Mouse (Mus musculus) stomach, postnatal 0 days (tissue): ENCODE measurements around the gene Slc26a6. TPM values are rescaled to one million over a fixed set of nuclear protein-coding genes. Genes with fewer than 3 reads are reported as not detected.

Source experiments
- ATAC-seq: fragments of 200-750 bp; cut with Nextera tagmentation; 2 replicates; pipeline ENCODE4 v1.8.0; 2017; ENCODE audit not compliant: low FRiP score, low TSS enrichment
- DNase-seq: peaks from one replicate; pipeline ENCODE4 v3.0.0-alpha.2; 2016; ENCODE audit warnings: low spot score
- H3K27ac ChIP-seq: fragments of 300-500 bp; sonication (generic); replicated peaks from 2 replicates; pipeline ENCODE4 v1.5.1; 2014; ENCODE audit warnings: mild to moderate bottlenecking, control low read depth
- H3K27me3 ChIP-seq: fragments of 300-500 bp; sonication (generic); 2 replicates; pipeline ENCODE4 v1.6.1; 2014; ENCODE audit warnings: low read length; ENCODE audit not compliant: control insufficient read depth, insufficient read depth
- H3K36me3 ChIP-seq: fragments of 300-500 bp; sonication (generic); 2 replicates; pipeline ENCODE4 v1.6.1; 2014; ENCODE audit warnings: low read length, mixed read lengths; ENCODE audit not compliant: control insufficient read depth, insufficient read depth
- H3K4me1 ChIP-seq: fragments of 300-500 bp; sonication (generic); replicated peaks from 2 replicates; pipeline ENCODE4 v1.6.1; 2014; ENCODE audit warnings: antibody characterized with exemption; ENCODE audit not compliant: control insufficient read depth, insufficient read depth
- H3K4me2 ChIP-seq: fragments of 300-500 bp; sonication (generic); replicated peaks from 2 replicates; pipeline ENCODE4 v1.6.1; 2014; ENCODE audit warnings: low read depth, mild to moderate bottlenecking, control low read depth, moderate library complexity
- H3K4me3 ChIP-seq: fragments of 300-500 bp; sonication (generic); 2 replicates; pipeline ENCODE4 v1.5.1; 2014; ENCODE audit warnings: low read depth, low read length, control low read depth
- H3K9ac ChIP-seq: fragments of 300-500 bp; sonication (generic); 2 replicates; pipeline ENCODE4 v1.6.1; 2014; ENCODE audit warnings: mild to moderate bottlenecking, low read length, control low read depth, mixed read lengths
- H3K9me3 ChIP-seq: fragments of 300-500 bp; sonication (generic); 2 replicates; pipeline ENCODE4 v1.6.1; 2016; ENCODE audit warnings: low read length; ENCODE audit not compliant: control insufficient read depth
- CTCF ChIP-seq: IDR thresholded peaks from 2 replicates; pipeline ENCODE4 v1.5.1; 2016; ENCODE audit warnings: antibody characterized with exemption, low read depth, mild to moderate bottlenecking, moderate library complexity
- EP300 ChIP-seq: optimal IDR thresholded peaks from 2 replicates; pipeline ENCODE3; 2016; ENCODE audit warnings: antibody characterized with exemption
- WGBS: fragments of 180-500 bp; shearing (Covaris S2); extraction: QIAGEN DNeasy Blood & Tissue Kit; methylation state at CpG from one replicate; pipeline ENCODE4 v1.1.7; 2014; 5-methylcytosine and 5-hydroxymethylcytosine counted together
- polyA plus RNA-seq: library from polyadenylated mRNA; unstranded; fragments of >200 nt; fragmentation: Nextera tagmentation; extraction: Ambion mirVana; gene quantifications from 2 replicates; pipeline ENCODE4 v1.2.1, GENCODE M21; 2015

The Slc26a6 gene
- polyA plus RNA-seq, 1 experiment from 2014 or later: 8.2 TPM

DNA sequence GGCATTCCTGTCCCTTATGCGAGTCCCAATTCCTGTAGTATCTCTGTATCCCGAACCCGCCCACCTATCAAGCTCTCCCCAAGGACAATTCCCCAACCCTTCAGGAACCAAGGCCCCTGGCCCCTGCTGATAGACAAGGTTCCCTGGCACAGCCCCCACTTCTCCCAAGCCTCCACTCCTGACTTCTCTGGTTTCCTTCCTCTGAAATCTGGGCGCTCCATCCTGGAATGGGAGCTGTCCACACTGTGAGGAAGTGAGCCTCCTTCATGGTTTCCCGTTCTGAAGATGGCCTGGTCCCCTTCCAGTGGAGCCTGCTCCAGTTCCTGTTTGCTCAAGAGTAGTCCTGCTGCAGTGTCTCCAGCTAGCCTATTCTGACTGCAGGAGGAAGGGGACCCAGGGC is 43.9 kb upstream of the Slc26a6 start:
- WGBS: 46% methylated on average over 5 of the region's 5 CpGs
- Histone ChIP-seq H3K4me1 (peaks cover 2% of the 10 kb centered on the region; the same call in 1 of the 2 replicates), H3K9ac (no peak overlapping the region), H3K4me2 (peak overlapping the region; percentile 95; the same call in 1 of the 2 replicates), H3K27me3 (no peaks in the 10 kb centered on the region), H3K9me3 (no peaks in the 10 kb centered on the region), H3K27ac (no peak overlapping the region; the same call in 1 of the 2 replicates), H3K4me3 (peak overlapping the region; percentile 70), H3K36me3 (peaks cover 12% of the 10 kb centered on the region)
- DNase-seq (no peak), ATAC-seq (no peak)
- no peak for TF ChIP-seq CTCF
- TF ChIP-seq EP300: no peak

DNA sequence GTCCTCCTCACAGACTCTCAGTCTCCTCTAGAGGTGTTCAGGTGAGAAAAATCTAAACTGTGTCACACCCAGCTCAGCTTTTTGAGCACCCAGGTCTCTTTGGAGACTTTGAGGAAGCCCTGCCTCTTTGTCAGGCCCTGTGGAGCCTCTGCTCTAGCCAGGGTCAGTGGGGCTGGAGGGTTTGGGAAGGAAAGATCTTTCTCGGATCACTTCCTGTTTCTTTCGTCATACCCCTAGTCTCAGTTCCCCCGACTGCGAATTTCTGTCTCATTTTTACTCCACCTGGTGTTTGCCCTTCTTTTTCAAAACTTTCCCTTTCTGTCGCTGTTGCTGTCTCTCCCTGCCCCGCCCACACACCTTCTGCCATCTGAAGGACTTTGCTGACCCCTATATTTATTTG is 43.4 kb upstream of the Slc26a6 start:
- Histone ChIP-seq H3K4me1 (peaks cover 2% of the 10 kb centered on the region; the same call in 1 of the 2 replicates), H3K9me3 (no peaks in the 10 kb centered on the region), H3K9ac (no peak overlapping the region), H3K27me3 (no peaks in the 10 kb centered on the region), H3K27ac (no peak overlapping the region), H3K4me3 (no peak overlapping the region), H3K4me2 (no peak overlapping the region), H3K36me3 (peaks cover 8% of the 10 kb centered on the region)
- no peak for ATAC-seq
- no peak for DNase-seq
- WGBS: 75% methylated on average over 6 of the region's 6 CpGs
- TF ChIP-seq EP300 (no peak), CTCF (no peak)

DNA sequence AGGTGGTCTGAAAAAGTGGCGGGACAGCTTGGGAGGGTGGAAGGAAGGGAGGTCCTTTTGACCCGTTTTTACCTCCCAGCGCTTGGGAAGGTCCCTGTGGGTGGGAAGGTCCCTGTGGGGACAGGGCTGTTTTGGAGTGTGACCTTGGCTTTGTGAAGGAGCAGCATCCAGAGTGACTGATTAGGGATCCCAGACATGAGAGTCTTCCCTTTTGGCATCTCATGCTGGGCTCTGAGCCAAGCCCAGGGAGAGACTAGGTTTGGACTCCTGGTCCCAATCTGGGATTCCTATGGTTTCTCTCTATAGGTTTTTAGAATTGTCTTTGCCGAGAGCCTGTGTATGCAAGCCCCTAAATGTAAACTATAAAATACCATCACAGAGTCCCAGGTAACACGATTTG is 42.6 kb upstream of the Slc26a6 start:
- DNase-seq (no peak), ATAC-seq (no peak)
- Histone ChIP-seq H3K9ac (no peak overlapping the region), H3K27ac (no peak overlapping the region), H3K4me3 (no peak overlapping the region), H3K4me2 (no peak overlapping the region), H3K4me1 (peaks cover 2% of the 10 kb centered on the region; the same call in 1 of the 2 replicates), H3K9me3 (no peaks in the 10 kb centered on the region), H3K36me3 (peaks cover 8% of the 10 kb centered on the region), H3K27me3 (no peaks in the 10 kb centered on the region)
- WGBS: 75% methylated on average over 5 of the region's 5 CpGs
- no peak for TF ChIP-seq EP300

DNA sequence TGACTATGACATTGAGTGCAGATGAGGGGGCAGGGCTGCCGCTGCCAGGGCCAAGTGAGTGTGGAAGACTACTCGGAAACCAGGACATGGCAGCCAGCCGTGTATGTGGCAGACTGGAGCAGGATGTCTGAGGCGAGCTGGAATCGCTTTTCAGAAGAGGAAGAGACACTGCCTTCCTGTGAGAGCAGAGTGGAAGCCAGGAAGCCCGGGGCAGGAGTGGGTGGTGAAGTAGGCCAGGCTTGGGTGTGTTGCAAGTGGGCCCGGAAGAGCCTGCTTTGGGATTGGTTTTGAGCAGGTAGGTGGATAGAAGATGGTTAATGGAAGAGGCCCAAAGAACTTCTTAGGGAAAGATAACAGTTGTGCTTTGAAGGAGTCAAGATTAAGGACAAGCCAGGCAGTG is 37.5 kb upstream of the Slc26a6 start:
- H3K9me3 ChIP-seq: no peaks in the 10 kb centered on the region
- WGBS: 85% methylated on average over 7 of the region's 7 CpGs
- DNase-seq (no peak), ATAC-seq (no peak)
- H3K9ac ChIP-seq: no peak overlapping the region
- H3K27ac ChIP-seq: no peak overlapping the region
- H3K27me3 ChIP-seq: no peaks in the 10 kb centered on the region
- no peak overlapping the region for H3K4me2 ChIP-seq
- H3K4me3 ChIP-seq: no peak overlapping the region
- H3K36me3 ChIP-seq: peaks cover 13% of the 10 kb centered on the region
- TF ChIP-seq EP300 (no peak), CTCF (no peak)
- no peaks in the 10 kb centered on the region for H3K4me1 ChIP-seq

DNA sequence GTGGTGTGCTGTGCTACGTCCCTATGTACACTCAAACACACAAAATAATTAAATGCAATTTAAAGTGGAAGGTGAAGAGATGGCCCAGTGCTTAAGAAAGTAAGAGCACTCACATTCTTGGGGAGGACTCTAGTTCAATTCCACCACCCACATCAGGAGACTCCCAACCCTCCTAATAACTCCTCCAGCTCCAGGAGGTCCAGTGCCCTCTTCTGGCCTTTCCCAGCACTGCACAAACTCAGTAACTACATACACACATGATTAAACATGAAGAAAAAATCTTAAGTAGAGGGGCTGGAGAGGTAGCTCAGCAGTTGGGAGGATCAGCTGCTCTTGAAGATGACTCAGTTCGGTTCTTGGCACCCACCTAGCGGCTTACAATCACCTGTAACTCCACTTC is 33.6 kb upstream of the Slc26a6 start:
- no peak for ATAC-seq
- Histone ChIP-seq H3K9me3 (no peaks in the 10 kb centered on the region), H3K36me3 (peaks cover 6% of the 10 kb centered on the region; the same call in 1 of the 2 replicates), H3K9ac (no peak overlapping the region), H3K27me3 (peaks cover 2% of the 10 kb centered on the region; the same call in 1 of the 2 replicates), H3K4me2 (no peak overlapping the region), H3K4me3 (no peak overlapping the region), H3K27ac (no peak overlapping the region), H3K4me1 (no peaks in the 10 kb centered on the region)
- TF ChIP-seq EP300 (no peak), CTCF (peak; percentile 80)
- peak; percentile 64 for DNase-seq
- WGBS: 56% methylated on average over 3 of the region's 3 CpGs

DNA sequence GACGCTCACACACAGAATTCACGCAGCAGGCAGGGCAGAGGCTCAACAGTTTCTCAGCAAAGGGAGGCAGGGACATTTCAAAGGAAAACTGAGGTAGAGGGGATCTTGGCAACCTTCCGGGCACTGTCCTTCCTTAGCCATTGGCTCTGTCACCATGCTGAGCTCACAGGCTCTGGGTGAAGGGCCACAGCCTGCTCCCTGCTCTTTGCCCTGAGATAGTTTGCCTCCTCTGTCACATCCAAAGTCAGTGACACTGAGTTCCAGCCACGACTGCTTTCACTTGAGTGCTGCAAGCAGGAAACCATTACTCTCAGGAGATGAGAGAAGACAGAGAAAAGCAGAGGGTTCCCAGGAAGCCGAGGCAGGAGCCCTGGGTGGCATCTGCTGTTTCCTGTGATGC is 33.0 kb upstream of the Slc26a6 start:
- H3K27me3 ChIP-seq: peaks cover 5% of the 10 kb centered on the region
- ATAC-seq (no peak), DNase-seq (no peak)
- H3K4me2 ChIP-seq: no peak overlapping the region
- H3K9me3 ChIP-seq: no peaks in the 10 kb centered on the region
- H3K27ac ChIP-seq: no peak overlapping the region
- TF ChIP-seq EP300 (no peak), CTCF (no peak)
- WGBS: 60% methylated on average over 5 of the region's 5 CpGs
- peaks cover 6% of the 10 kb centered on the region; the same call in 1 of the 2 replicates for H3K36me3 ChIP-seq
- no peak overlapping the region for H3K9ac ChIP-seq
- no peaks in the 10 kb centered on the region for H3K4me1 ChIP-seq
- H3K4me3 ChIP-seq: no peak overlapping the region
